Mouse (Mus musculus) adrenal gland, postnatal 10 days (tissue): ENCODE measurements around the gene Rrm1. TPM values are rescaled to one million over a fixed set of nuclear protein-coding genes. Genes with fewer than 3 reads are reported as not detected.
"Not testable (repeated sequence)": the region's sequence is repeated elsewhere in the genome, so short reads cannot be mapped to it uniquely, and the experiment has no call there.

Source experiments
- DNase-seq: peaks from one replicate; pipeline ENCODE4 v3.0.0; 2021; ENCODE audit warnings: mixed read lengths
- total RNA-seq, 2 experiments: library from RNA; stranded (reverse); gene quantifications; 2 replicates each; pipeline ENCODE4 v1.2.3; 2021

The Rrm1 gene
- total RNA-seq, 2 experiments from 2014 or later: 33.7 to 50.4 TPM

DNA sequence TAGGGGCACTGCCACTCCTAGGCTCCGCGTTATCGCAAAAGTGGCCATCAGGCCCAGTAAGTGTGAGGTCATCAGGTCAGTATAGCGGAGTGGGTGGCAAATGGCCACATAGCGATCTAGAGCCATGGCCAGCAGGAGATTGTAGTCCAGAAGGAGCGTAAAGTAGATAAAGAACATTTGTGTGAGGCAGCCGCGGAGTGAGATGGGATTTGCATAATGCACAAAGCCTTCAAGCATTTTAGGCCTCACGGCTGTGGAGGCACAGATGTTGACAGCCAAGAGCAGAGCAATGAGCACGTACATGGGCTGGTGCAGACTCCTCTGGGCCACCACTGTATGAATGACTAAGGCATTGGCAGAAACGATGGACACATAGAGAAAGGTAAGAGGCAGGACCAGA, 35.9 kb downstream of the Rrm1 start:
- no peak for DNase-seq

- DNase-seq: no peak
Observed at GRCm38 (mm10) chr7:102478425-102478824, 36.9 kb downstream of the Rrm1 start.

DNA sequence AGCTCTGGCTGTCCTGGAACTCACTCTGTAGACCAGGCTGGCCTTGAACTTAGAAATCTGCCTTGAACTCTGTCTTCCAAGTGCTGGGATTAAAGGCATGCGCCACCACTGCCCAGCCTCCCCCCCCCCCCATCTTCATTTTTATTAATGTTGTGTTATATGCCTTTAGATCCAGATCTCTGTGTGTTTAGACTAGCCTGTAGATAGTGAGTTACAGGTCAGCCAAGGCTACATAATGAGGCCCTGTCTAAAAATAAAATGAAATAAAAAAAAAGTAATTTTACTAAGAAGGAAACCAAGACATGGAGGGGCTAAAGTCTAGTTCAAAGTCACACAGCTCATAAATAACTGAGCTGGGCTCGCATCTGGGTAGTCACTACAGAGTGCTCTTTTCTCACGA, 37.4 kb downstream of the Rrm1 start:
- no peak for DNase-seq

GRCm38 (mm10) chr7:102479368-102480078, 38.0 kb downstream of the Rrm1 start:
- peak; percentile 77 for DNase-seq

GRCm38 (mm10) chr7:102480821-102481220, 39.3 kb downstream of the Rrm1 start:
- DNase-seq: no peak

- no peak for DNase-seq
Observed at GRCm38 (mm10) chr7:102481579-102481978, 40.1 kb downstream of the Rrm1 start, which contains the start of gene Olfr543. Gene Olfr543, minus strand, starts transcription at chr7:102481679.

DNA sequence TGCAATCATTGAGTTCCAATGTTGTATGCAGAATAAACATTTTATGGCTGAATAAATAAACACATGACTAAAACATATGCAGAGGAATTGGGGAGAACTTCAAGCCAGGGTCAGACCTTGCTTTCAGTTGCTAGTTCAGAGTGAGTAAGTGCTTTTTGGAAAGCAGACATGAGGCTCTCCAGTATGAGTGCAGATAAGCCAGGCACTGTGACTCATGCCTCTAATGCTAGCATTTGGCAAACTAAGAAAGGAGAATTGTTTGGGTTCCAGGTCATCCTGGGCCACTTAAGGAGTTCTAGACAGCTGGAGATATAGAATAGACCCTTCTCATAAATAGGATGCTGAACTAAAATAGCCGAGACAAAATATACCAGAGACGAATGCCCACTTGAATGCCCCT, 42.2 kb downstream of the Rrm1 start:
- DNase-seq: peak; percentile 18

DNA sequence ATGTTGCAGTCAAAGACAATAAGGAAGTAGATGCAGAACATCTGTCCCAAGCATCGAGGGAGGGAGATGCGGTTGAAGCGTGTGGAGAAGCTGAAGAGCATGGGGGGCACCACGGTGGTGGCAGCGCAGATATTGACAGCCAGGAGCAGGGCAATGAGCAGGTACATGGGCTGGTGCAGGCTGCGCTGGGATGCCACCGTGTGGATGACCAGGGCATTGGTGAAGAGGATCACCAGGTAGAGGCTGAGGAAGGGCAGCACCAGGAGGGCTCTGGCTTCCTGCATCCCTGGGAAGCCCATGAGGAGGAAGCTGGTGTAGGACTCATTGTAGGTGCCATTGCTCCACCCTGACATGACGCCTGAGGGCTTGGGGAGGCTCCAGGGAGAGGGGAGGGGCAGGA, 43.3 kb downstream of the Rrm1 start:
- DNase-seq: not testable (repeated sequence)

DNA sequence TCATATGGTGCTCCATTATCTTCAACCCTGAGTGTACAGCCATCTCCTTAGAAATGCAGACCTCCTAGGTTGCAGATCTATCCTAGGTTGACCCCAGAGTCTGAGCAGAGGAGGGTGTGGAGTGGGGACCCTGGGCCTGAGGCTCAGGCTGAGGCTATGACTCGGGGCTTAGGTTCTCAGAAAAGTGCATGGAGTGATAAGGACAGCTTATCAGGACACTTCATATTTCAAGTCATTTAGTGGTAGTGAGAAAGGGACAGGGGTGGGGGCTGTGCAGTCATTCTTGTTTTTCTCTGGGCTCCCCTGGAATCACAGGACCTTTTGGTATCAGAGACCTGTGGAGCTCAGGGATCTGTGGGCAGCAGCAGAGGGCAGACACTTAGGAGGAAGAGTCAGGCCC, 44.6 kb downstream of the Rrm1 start:
- no peak for DNase-seq

GRCm38 (mm10) chr7:102488161-102488560, 46.7 kb downstream of the Rrm1 start, which contains the start of gene Olfr544:
Gene Olfr544, minus strand, starts transcription at chr7:102488313.
- DNase-seq: no peak

GRCm38 (mm10) chr7:102494416-102494815, 52.9 kb downstream of the Rrm1 start:
- DNase-seq: not testable (repeated sequence)

DNA sequence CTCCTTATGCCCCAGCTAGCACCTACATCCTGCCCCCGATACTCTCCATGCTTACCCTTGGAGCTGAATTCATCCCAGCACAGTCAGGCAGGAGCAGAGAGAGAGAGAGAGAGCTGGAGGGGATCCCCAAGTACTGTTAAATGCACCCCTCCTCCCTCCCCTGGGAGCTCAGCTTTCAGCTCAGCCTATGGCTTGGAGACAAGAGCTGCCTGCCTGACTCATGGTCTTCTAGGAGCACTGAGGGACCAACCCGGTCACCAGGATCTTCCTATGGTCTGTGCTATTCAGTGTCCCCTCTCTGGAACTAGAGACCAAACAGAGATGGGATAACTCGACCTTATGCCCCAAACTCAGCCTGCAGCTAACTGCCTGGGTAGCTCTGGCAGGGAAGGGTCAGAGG, 58.0 kb downstream of the Rrm1 start, which contains the start of gene Olfr545:
Gene Olfr545, minus strand, starts transcription at position 101 of the 400 bp plus-strand sequence.
- DNase-seq: no peak

DNA sequence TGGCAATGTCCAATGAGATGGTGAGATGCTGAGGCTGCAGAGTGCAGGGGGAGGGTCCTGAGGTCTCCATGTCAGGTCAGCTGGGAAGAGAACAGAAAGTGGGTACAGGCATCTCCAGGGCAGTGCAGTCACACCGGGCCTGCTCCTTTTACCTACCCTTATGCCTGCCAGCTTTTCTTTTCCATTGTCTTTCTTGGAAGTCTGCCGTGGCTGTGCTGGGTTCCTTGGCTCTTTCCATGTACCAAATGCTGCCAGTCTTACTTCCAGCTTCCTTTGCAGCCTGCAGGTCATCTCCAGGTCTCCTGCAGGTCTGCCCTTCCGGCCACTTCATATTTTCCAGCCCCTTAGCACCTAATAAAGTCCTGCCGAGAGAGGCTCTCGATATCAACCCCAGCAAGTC, 60.5 kb downstream of the Rrm1 start:
- DNase-seq: no peak

DNA sequence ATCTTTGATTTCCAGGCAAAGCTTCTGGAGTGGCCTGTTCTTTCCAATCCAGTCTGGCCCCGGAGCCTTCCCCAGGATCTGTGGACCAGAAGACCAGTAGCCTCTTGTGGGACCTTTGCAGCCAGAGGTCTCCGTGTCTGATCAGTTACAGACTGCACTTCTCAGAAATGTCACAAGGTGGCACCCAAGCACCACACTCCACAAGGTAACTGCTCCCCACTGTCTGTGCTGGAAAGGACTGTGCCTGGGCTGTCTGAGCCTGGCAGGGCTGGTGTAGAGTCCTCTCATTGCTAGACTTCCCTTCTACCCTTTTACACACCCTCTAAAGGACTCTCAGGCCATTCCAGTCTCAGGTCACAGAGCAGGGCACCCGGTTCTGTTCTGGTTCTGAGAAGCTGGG, 65.4 kb downstream of the Rrm1 start:
- peak; percentile 84 for DNase-seq

GRCm38 (mm10) chr7:102508066-102508465, 66.6 kb downstream of the Rrm1 start:
- no peak for DNase-seq

DNA sequence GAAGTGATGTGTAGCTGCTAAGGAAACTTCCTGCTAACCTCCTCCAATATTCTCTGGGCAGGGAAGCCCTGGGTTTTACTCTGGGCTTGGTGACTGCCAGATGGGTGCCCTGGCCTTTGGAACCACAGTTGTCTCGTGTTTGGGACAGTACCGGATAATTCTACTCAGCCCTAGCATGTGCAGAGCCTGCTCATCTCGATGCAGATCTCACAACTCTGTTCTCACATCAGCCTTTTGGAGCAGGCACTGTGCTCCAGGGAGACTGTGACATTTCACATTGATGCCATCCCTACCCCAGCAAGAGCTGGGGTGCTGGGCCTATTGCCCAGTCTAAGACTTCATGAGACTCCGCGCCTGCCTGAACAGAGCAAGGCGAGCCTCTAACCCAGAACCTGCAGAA, 67.2 kb downstream of the Rrm1 start:
- DNase-seq: no peak

DNA sequence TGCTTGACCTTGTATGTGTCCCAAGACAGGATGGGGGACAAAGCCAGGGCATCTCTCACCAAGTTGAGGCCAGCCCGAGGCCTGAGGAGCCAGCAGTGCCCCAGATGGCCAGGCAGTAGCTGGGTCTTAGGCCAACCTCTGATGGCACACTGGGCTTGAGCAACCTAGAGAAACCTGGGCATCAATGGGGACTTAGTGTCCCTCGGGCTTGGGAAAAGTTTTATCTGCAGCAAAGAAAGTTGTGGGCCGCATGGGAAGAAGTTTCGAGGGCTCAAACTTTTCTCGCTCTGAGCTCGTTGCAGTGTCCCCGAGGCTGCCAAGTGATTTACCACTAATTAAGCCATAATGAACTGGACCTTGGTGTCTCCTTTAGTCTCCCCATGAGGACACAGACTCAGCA, 68.2 kb downstream of the Rrm1 start:
- no peak for DNase-seq

DNA sequence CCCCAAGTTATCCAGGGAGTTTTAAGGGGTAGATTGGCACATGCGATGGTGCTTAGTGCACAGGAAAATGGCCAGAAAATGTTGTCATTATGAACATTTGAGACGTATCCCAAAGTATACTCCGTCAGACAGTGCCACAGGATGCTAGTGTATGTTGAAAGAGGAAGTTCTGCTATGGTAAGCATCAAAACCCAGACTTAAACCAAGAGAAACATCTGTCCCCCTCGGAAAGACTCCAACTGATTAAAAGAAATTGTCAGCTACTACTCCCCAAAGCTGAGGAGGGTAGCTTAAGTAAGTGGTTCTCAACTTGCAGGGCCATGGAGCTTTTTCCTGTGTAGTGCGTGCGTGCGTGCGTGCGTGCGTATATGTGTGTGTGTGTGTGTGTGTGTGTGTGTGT, 70.4 kb downstream of the Rrm1 start:
- DNase-seq: no peak

- peak; percentile 96 for DNase-seq
Observed at GRCm38 (mm10) chr7:102512814-102513435, 71.4 kb downstream of the Rrm1 start.

GRCm38 (mm10) chr7:102514144-102514543, 72.6 kb downstream of the Rrm1 start:
- DNase-seq: no peak

DNA sequence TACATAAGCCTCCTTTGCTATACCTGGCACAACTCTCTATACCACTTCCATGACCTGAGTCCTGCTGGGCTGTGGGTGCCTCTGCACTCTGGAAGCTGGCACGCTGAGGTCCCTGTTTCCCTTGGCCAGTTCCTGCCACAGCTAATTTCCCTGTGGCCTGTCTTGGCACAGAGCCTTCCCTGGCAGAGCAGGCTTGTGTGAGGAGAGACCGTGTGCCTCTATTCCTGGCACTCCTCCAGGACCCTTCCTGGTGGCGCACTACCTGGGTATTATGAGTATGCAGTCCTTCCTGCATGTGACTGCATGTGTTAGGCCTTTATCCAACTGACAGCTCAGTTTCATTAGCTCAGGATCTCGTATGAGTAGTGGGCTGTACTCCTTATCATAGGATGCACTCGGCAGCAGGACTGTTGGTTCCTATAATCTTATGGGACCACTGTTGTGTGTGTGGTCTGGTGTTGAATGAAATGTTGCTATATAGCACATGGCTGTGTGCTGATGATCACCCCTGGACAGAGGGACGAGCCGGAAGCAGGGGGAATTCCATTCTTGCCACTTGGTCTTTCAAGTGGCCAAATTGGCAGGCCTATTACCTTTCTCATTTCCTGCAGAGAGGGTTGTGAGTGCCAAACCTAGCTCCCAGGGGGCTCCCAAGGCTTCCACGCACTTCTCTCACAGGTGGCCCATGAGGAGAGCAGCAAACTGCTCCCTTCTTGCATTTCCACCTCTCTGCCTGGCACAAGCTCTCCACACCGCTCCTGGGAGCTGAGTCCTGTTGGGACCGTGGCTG, 75.0 kb downstream of the Rrm1 start:
- peak; percentile 72 for DNase-seq

DNA sequence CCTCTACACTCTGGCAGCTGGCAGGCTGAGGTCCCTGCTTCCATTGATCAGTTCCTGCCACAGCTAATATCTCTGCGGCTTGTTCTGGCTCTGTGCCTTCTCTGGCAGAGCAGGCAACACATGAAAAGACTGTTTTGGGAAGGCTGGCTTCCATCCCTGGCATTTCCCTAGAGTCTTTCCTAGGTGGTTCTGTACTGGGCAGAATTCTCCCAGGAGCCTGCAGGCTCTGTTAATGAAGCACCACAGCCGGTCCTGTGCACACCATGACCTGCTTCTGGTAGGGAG, 75.5 kb downstream of the Rrm1 start:
- DNase-seq: no peak
